Mouse (Mus musculus): ENCODE data around the gene Dtx2. TPM values are rescaled to one million over a fixed set of nuclear protein-coding genes. Genes with fewer than 3 reads are reported as not detected.

The Dtx2 gene
- polyA plus RNA-seq, 1 experiment from 2014 or later: 13.5 TPM

- ATAC-seq (ENCODE audit: low FRiP score, low TSS enrichment) (peak; percentile 82), DNase-seq (ENCODE audit: low spot score) (peak; percentile 70)
- H3K9ac ChIP-seq (ENCODE audit: low read length): no peak overlapping the region
- no peak overlapping the region for H3K4me3 ChIP-seq (ENCODE audit: low read depth, low read length)
- WGBS: 68% methylated on average over 8 of the region's 8 CpGs
- H3K27me3 ChIP-seq (ENCODE audit: control insufficient read depth, insufficient read depth, low read length): no peaks in the 10 kb centered on the region
- H3K9me3 ChIP-seq (ENCODE audit: control insufficient read depth, low read length): no peaks in the 10 kb centered on the region
- no peak overlapping the region for H3K4me2 ChIP-seq (replicated peaks; ENCODE audit: low read depth)
- H3K27ac ChIP-seq (replicated peaks): peak overlapping the region; percentile 56
- H3K36me3 ChIP-seq (ENCODE audit: control insufficient read depth, insufficient read depth, low read length): no peaks in the 10 kb centered on the region
- TF ChIP-seq CTCF (IDR thresholded peaks at IDR 0.05; ENCODE audit: low read depth) (no peak), EP300 (optimal IDR thresholded peaks at IDR 0.05) (no peak)
- peaks cover 13% of the 10 kb centered on the region for H3K4me1 ChIP-seq (replicated peaks; ENCODE audit: control insufficient read depth, insufficient read depth)
These were observed 58.5 kb downstream of the Dtx2 start for GRCm38 (mm10) chr5:136052861-136053655.

- H3K4me3 ChIP-seq (ENCODE audit: low read depth, low read length): no peak within 1 kb of the TSS
- no peaks in the 10 kb centered on the region for H3K27me3 ChIP-seq (ENCODE audit: control insufficient read depth, insufficient read depth, low read length)
- H3K4me1 ChIP-seq (replicated peaks; ENCODE audit: control insufficient read depth, insufficient read depth): peaks cover 13% of the 10 kb centered on the region
- DNase-seq (ENCODE audit: low spot score) (peak; percentile 52), ATAC-seq (ENCODE audit: low FRiP score, low TSS enrichment) (peak; percentile 78)
- 59% methylated on average over 11 of the region's 11 CpGs for WGBS
- TF ChIP-seq EP300 (optimal IDR thresholded peaks at IDR 0.05) (no peak), CTCF (IDR thresholded peaks at IDR 0.05; ENCODE audit: low read depth) (no peak)
- no peaks in the 10 kb centered on the region for H3K9me3 ChIP-seq (ENCODE audit: control insufficient read depth, low read length)
- no peak within 1 kb of the TSS for H3K4me2 ChIP-seq (replicated peaks; ENCODE audit: low read depth)
- peak within 1 kb of the TSS; percentile 59 for H3K27ac ChIP-seq (replicated peaks)
- no peak within 1 kb of the TSS for H3K9ac ChIP-seq (ENCODE audit: low read length)
- H3K36me3 ChIP-seq (ENCODE audit: control insufficient read depth, insufficient read depth, low read length): no peaks in the 10 kb centered on the region
These were observed 59.9 kb downstream of the Dtx2 start, which contains the start of gene Upk3bl for GRCm38 (mm10) chr5:136054301-136055077. TSS of gene Upk3bl (plus strand) at chr5:136054492.

GRCm38 (mm10) chr5:136056062-136056461, 61.5 kb downstream of the Dtx2 start:
- no peak overlapping the region for H3K9ac ChIP-seq (ENCODE audit: low read length)
- ATAC-seq (ENCODE audit: low FRiP score, low TSS enrichment) (no peak), DNase-seq (ENCODE audit: low spot score) (no peak)
- H3K27me3 ChIP-seq (ENCODE audit: control insufficient read depth, insufficient read depth, low read length): no peaks in the 10 kb centered on the region
- H3K4me2 ChIP-seq (replicated peaks; ENCODE audit: low read depth): no peak overlapping the region
- TF ChIP-seq CTCF (IDR thresholded peaks at IDR 0.05; ENCODE audit: low read depth): peak; percentile 40
- TF ChIP-seq EP300 (optimal IDR thresholded peaks at IDR 0.05): no peak
- no peak overlapping the region for H3K27ac ChIP-seq (replicated peaks)
- H3K4me1 ChIP-seq (replicated peaks; ENCODE audit: control insufficient read depth, insufficient read depth): peaks cover 13% of the 10 kb centered on the region
- no peak overlapping the region for H3K4me3 ChIP-seq (ENCODE audit: low read depth, low read length)
- WGBS: 40% methylated on average over 4 of the region's 4 CpGs
- H3K36me3 ChIP-seq (ENCODE audit: control insufficient read depth, insufficient read depth, low read length): no peaks in the 10 kb centered on the region
- H3K9me3 ChIP-seq (ENCODE audit: control insufficient read depth, low read length): no peaks in the 10 kb centered on the region

GRCm38 (mm10) chr5:136057085-136057484, 62.5 kb downstream of the Dtx2 start:
- TF ChIP-seq EP300 (optimal IDR thresholded peaks at IDR 0.05): no peak
- TF ChIP-seq CTCF (IDR thresholded peaks at IDR 0.05; ENCODE audit: low read depth): no peak
- no peak overlapping the region for H3K27ac ChIP-seq (replicated peaks)
- peaks cover 4% of the 10 kb centered on the region for H3K4me1 ChIP-seq (replicated peaks; ENCODE audit: control insufficient read depth, insufficient read depth)
- no peak for DNase-seq (ENCODE audit: low spot score)
- peak overlapping the region; percentile 27 for H3K4me2 ChIP-seq (replicated peaks; ENCODE audit: low read depth)
- H3K9ac ChIP-seq (ENCODE audit: low read length): peak overlapping the region; percentile 31; the same call in 1 of the 2 replicates
- no peaks in the 10 kb centered on the region for H3K9me3 ChIP-seq (ENCODE audit: control insufficient read depth, low read length)
- ATAC-seq (ENCODE audit: low FRiP score, low TSS enrichment): no peak
- H3K36me3 ChIP-seq (ENCODE audit: control insufficient read depth, insufficient read depth, low read length): no peaks in the 10 kb centered on the region
- H3K4me3 ChIP-seq (ENCODE audit: low read depth, low read length): peak overlapping the region; percentile 19
- 7% methylated on average over 8 of the region's 8 CpGs for WGBS
- H3K27me3 ChIP-seq (ENCODE audit: control insufficient read depth, insufficient read depth, low read length): no peaks in the 10 kb centered on the region

GRCm38 (mm10) chr5:136061567-136061966, 67.0 kb downstream of the Dtx2 start:
- TF ChIP-seq EP300 (optimal IDR thresholded peaks at IDR 0.05): no peak
- peak; percentile 99 for TF ChIP-seq CTCF (IDR thresholded peaks at IDR 0.05; ENCODE audit: low read depth)
- Histone ChIP-seq H3K9ac (ENCODE audit: low read length) (no peak overlapping the region), H3K4me2 (replicated peaks; ENCODE audit: low read depth) (no peak overlapping the region), H3K36me3 (ENCODE audit: control insufficient read depth, insufficient read depth, low read length) (no peaks in the 10 kb centered on the region), H3K27ac (replicated peaks) (no peak overlapping the region), H3K27me3 (ENCODE audit: control insufficient read depth, insufficient read depth, low read length) (no peaks in the 10 kb centered on the region), H3K4me1 (replicated peaks; ENCODE audit: control insufficient read depth, insufficient read depth) (0 out of 2 replicates have a peak, but pooled peaks cover 2% of the 10 kb centered on the region), H3K9me3 (ENCODE audit: control insufficient read depth, low read length) (no peaks in the 10 kb centered on the region), H3K4me3 (ENCODE audit: low read depth, low read length) (no peak overlapping the region)
- peak; percentile 57 for ATAC-seq (ENCODE audit: low FRiP score, low TSS enrichment)
- 12% methylated on average over 12 of the region's 12 CpGs for WGBS
- DNase-seq (ENCODE audit: low spot score): peak; percentile 87

All from stomach, postnatal 0 days (tissue).